In the genomic region with DNA sequence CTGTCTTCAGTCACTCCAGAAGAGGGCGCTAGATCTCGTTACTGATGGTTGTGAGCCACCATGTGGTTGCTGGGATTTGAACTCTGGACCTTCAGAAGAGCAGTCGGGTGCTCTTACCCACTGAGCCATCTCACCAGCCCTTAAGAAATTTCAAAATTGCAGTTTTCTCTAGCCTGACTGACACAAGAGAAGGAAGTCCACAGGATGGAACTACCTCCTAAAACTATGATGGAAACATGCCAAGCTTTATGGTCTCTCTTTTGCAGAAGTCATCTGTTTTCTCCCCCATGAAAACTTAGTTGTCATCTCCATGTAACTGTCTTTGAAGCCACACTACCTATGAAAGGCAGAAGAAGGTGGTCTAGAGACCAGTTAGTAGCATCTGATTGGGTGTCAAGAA, we compare ENCODE assay signal across 32 mouse cellular contexts.
"Had no signal": no experiment of that assay in that cellular context is flagged by ENCODE, and none has a peak within 500 bp of the region (broad histone marks: within the 10 kb centered on the region; RNA-seq: fewer than 3 reads in every experiment).

No protein-coding gene starts in this region.

- H3K9me3 ChIP-seq: limb, embryonic 10.5 days; limb, embryonic 12.5 days; limb, embryonic 13.5 days; limb, embryonic 15.5 days; liver, embryonic 12.5 days; liver, embryonic 13.5 days; liver, embryonic 15.5 days; lung, embryonic 15.5 days; midbrain, embryonic 10.5 days; midbrain, embryonic 12.5 days; midbrain, embryonic 13.5 days; midbrain, embryonic 15.5 days; neural tube, embryonic 12.5 days had no signal

- H3K9ac ChIP-seq: limb, embryonic 12.5 days; limb, embryonic 13.5 days; limb, embryonic 15.5 days; liver, embryonic 12.5 days; liver, embryonic 13.5 days; liver, embryonic 14.5 days; liver, embryonic 15.5 days; liver, postnatal 0 days; lung, embryonic 14.5 days; lung, embryonic 15.5 days; midbrain, embryonic 12.5 days; midbrain, embryonic 13.5 days; midbrain, embryonic 15.5 days; neural tube, embryonic 12.5 days had no signal

- H3K36me3 ChIP-seq: limb, embryonic 10.5 days; limb, embryonic 12.5 days; limb, embryonic 13.5 days; limb, embryonic 15.5 days; liver, embryonic 12.5 days; liver, embryonic 13.5 days; liver, embryonic 15.5 days; lung, embryonic 15.5 days; midbrain, embryonic 10.5 days; midbrain, embryonic 12.5 days; midbrain, embryonic 13.5 days; midbrain, embryonic 15.5 days; neural tube, embryonic 12.5 days had no signal

- H3K4me1 ChIP-seq: limb, embryonic 10.5 days; limb, embryonic 12.5 days; limb, embryonic 13.5 days; limb, embryonic 15.5 days; liver, embryonic 12.5 days; liver, embryonic 13.5 days; liver, embryonic 15.5 days; lung, embryonic 15.5 days; megakaryocyte, embryonic 14.5 days; midbrain, embryonic 10.5 days; midbrain, embryonic 12.5 days; midbrain, embryonic 13.5 days; midbrain, embryonic 15.5 days; neural tube, embryonic 12.5 days had no signal

- H3K4me2 ChIP-seq: limb, embryonic 12.5 days; limb, embryonic 13.5 days; limb, embryonic 15.5 days; liver, embryonic 11.5 days; liver, embryonic 12.5 days; liver, embryonic 13.5 days; liver, embryonic 15.5 days; lung, embryonic 14.5 days; lung, embryonic 15.5 days; midbrain, embryonic 11.5 days; midbrain, embryonic 12.5 days; midbrain, embryonic 13.5 days; midbrain, embryonic 15.5 days; neural tube, embryonic 12.5 days had no signal

- H3K27ac ChIP-seq: limb, embryonic 10.5 days; limb, embryonic 12.5 days; limb, embryonic 13.5 days; limb, embryonic 15.5 days; liver, embryonic 12.5 days; liver, embryonic 13.5 days; liver, embryonic 14.5 days; liver, embryonic 15.5 days; lung, embryonic 15.5 days; macrophage; midbrain, embryonic 10.5 days; midbrain, embryonic 12.5 days; midbrain, embryonic 13.5 days; midbrain, embryonic 15.5 days; neural tube, embryonic 12.5 days had no signal

- ATAC-seq: liver, embryonic 12.5 days; liver, postnatal 0 days; lung, postnatal 0 days; midbrain, embryonic 13.5 days; midbrain, embryonic 15.5 days; midbrain, embryonic 16.5 days had no signal

- DNase-seq: left cerebral cortex, postnatal 4 days; liver; liver, embryonic 13.5 days; liver, postnatal 0 days; lung, adult 18-20 months; lung, adult 2 months; lung, embryonic 14.5 days; lung, postnatal 10 days; lung, postnatal 14 days; lung, postnatal 36 days; lung, postnatal 4 days; midbrain, embryonic 14.5 days had no signal

- H3K4me3 ChIP-seq: limb, embryonic 10.5 days; limb, embryonic 12.5 days; limb, embryonic 13.5 days; limb, embryonic 15.5 days; liver, embryonic 12.5 days; liver, embryonic 13.5 days; liver, embryonic 15.5 days; lung, embryonic 15.5 days; megakaryocyte, embryonic 14.5 days; midbrain, embryonic 10.5 days; midbrain, embryonic 12.5 days; midbrain, embryonic 13.5 days; midbrain, embryonic 15.5 days; myocyte; neural tube, embryonic 12.5 days had no signal

- H3K27me3 ChIP-seq: limb, embryonic 12.5 days; limb, embryonic 13.5 days; limb, embryonic 15.5 days; liver, embryonic 12.5 days; liver, embryonic 13.5 days; liver, embryonic 15.5 days; lung, embryonic 15.5 days; megakaryocyte, embryonic 14.5 days; midbrain, embryonic 12.5 days; midbrain, embryonic 13.5 days; midbrain, embryonic 15.5 days; neural tube, embryonic 12.5 days had no signal
